ENCODE assay signal across 13 mouse cellular contexts in the genomic region with DNA sequence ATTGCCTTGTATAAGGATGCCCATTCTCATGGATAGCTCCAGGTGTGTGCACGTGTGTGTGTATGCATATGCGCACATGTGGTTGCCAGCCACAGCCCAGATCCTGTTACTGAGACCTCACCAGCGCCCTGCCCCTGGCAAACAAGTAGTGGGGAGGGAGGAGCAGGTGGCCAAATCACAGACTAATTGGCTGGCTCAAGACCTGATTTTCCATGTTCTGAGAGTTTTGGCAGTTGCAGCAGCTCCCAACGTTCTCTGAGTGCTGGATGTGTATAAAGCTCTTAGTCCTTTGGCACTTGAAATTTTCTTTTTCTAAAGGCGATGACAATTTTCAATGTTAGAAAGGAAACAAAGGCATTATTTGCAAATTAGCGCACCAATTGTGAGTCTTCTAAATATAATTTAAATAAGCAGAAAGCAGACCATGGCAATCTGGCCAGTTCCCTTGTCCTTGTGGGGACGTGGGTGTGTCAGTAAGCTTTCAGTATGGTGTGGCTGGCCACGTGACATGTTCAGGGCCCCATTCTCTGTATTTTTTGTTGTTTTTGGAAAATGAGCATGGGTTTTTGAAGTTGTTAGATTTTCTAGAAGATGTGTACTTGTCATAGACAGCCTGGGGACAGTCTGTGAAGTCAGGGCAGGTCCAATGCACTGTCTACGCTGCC. TPM values are rescaled to one million over a fixed set of nuclear protein-coding genes. Genes with fewer than 3 reads are reported as not detected.
DNase-seq lines count a peak whose midpoint lies in the region; TF ChIP-seq lines count a peak whose summit lies in the region.
"Had no signal": no experiment of that assay in that cellular context is flagged by ENCODE, and none has a peak within 500 bp of the region (broad histone marks: within the 10 kb centered on the region; RNA-seq: fewer than 3 reads in every experiment).

No protein-coding gene starts in this region.

- no peaks in the 10 kb centered on the region; the same call in none of the 2 replicates for H3K4me1 ChIP-seq in lung, adult 2 months (ENCODE audit: control insufficient read depth, insufficient read depth, low read length)

- no peak overlapping the region for H3K4me3 ChIP-seq in lung, adult 2 months (replicated peaks; ENCODE audit: extremely low read depth, low read depth, low read length)
- H3K4me3 ChIP-seq: midbrain, embryonic 12.5 days; neural tube, embryonic 13.5 days had no signal

- TF ChIP-seq CTCF in lung, adult 2 months (IDR thresholded peaks at IDR 0.05; ENCODE audit: insufficient read depth, low read length), result no peak

- DNase-seq in cerebellum, postnatal 14 days, result peak; percentile 35 to 40
- DNase-seq in cerebellum, postnatal 25 days, result no peak
- DNase-seq in lung, postnatal 10 days, result peak; percentile 59
- no peak for DNase-seq in lung, adult 2 months
- peak; percentile 54 for DNase-seq in gastrocnemius, postnatal 25 days
- DNase-seq in layer of hippocampus, postnatal 36 days, result peak; percentile 31 to 40
- no peak for DNase-seq in kidney, postnatal 14 days
- no peak for DNase-seq in ovary, postnatal 36 days (ENCODE audit: low spot score)
- DNase-seq: adrenal gland, adult 2 months; kidney, adult 18-20 months; liver, postnatal 0 days had no signal

- no peak for TF ChIP-seq POLR2A in lung, adult 2 months (IDR thresholded peaks at IDR 0.05; ENCODE audit: borderline replicate concordance, extremely low read depth, low read depth, low read length)

- 63% methylated on average over 9 of the region's 9 CpGs for WGBS in lung, adult 2 months

RNA-seq across cellular contexts. Expression of gene Mtfr2, which starts 31.6 kb away (rescaled TPM):
- 0.07 and 0.34 TPM in 2 replicates for polyA plus RNA-seq in lung, adult 2 months (2012; rRNA removed)
- not detected for total RNA-seq in gastrocnemius, postnatal 25 days (2021)
- total RNA-seq in layer of hippocampus, postnatal 36 days (2021), result under 1 TPM; 0.62 to 0.99 TPM

Comparison
In these comparisons a context has a peak if more than half of its experiments do, and no peak if none do; other contexts are left out.
1. DNase-seq: peak in cerebellum, postnatal 14 days (2 of 2), lung, postnatal 10 days (single experiment), gastrocnemius, postnatal 25 days (single experiment) and layer of hippocampus, postnatal 36 days (2 of 2); none in cerebellum, postnatal 25 days (0 of 2), lung, adult 2 months (single experiment), kidney, postnatal 14 days (single experiment) and ovary, postnatal 36 days (single experiment).